Mouse (Mus musculus) stomach, embryonic 16.5 days (tissue): ENCODE data around the gene Btbd9. TPM values are rescaled to one million over a fixed set of nuclear protein-coding genes. Genes with fewer than 3 reads are reported as not detected.

Source experiments
- ATAC-seq: fragments of 200-750 bp; cut with Nextera tagmentation; 2 replicates; pipeline ENCODE4 v1.8.0; 2017; ENCODE audit warnings: moderate number of reproducible peaks, moderate TSS enrichment; ENCODE audit not compliant: insufficient read depth, low FRiP score
- H3K27ac ChIP-seq: fragments of 300-500 bp; sonication (generic); 2 replicates; pipeline ENCODE4 v1.5.1; 2014; ENCODE audit warnings: low read length
- H3K27me3 ChIP-seq: fragments of 300-500 bp; sonication (generic); 2 replicates; pipeline ENCODE4 v1.6.1; 2014; ENCODE audit warnings: low read length, control low read depth, mixed read lengths; ENCODE audit not compliant: control insufficient read depth, insufficient read depth
- H3K36me3 ChIP-seq: fragments of 300-500 bp; sonication (generic); 2 replicates; pipeline ENCODE4 v1.6.1; 2014; ENCODE audit warnings: low read length; ENCODE audit not compliant: control insufficient read depth, insufficient read depth
- H3K4me1 ChIP-seq: fragments of 300-500 bp; sonication (generic); 2 replicates; pipeline ENCODE4 v1.6.1; 2014; ENCODE audit warnings: low read length, control low read depth, mixed read lengths; ENCODE audit not compliant: control insufficient read depth, insufficient read depth
- H3K4me2 ChIP-seq: fragments of 300-500 bp; sonication (generic); 2 replicates; pipeline ENCODE4 v1.6.1; 2014; ENCODE audit warnings: low read depth, low read length, mixed read lengths
- H3K4me3 ChIP-seq: fragments of 300-500 bp; sonication (generic); replicated peaks from 2 replicates; pipeline ENCODE4 v1.5.1; 2014; ENCODE audit warnings: mild to moderate bottlenecking, low read length
- H3K9ac ChIP-seq: fragments of 300-500 bp; sonication (generic); 2 replicates; pipeline ENCODE4 v1.6.1; 2014; ENCODE audit warnings: low read length
- H3K9me3 ChIP-seq: fragments of 300-500 bp; sonication (generic); replicated peaks from 2 replicates; pipeline ENCODE4 v1.6.1; 2016; ENCODE audit warnings: low read length, control low read depth; ENCODE audit not compliant: control insufficient read depth
- WGBS: fragments of 180-500 bp; shearing (Covaris S2); extraction: QIAGEN DNeasy Blood & Tissue Kit; methylation state at CpG from one replicate; pipeline ENCODE4 v1.1.7; 2014; 5-methylcytosine and 5-hydroxymethylcytosine counted together
- polyA plus RNA-seq: library from polyadenylated mRNA; unstranded; fragments of >200 nt; fragmentation: Nextera tagmentation; extraction: Ambion mirVana; gene quantifications from 2 replicates; pipeline ENCODE4 v1.2.1, GENCODE M21; 2015

Btbd9 gene
- polyA plus RNA-seq, 1 experiment from 2014 or later = 51.6 TPM

DNA sequence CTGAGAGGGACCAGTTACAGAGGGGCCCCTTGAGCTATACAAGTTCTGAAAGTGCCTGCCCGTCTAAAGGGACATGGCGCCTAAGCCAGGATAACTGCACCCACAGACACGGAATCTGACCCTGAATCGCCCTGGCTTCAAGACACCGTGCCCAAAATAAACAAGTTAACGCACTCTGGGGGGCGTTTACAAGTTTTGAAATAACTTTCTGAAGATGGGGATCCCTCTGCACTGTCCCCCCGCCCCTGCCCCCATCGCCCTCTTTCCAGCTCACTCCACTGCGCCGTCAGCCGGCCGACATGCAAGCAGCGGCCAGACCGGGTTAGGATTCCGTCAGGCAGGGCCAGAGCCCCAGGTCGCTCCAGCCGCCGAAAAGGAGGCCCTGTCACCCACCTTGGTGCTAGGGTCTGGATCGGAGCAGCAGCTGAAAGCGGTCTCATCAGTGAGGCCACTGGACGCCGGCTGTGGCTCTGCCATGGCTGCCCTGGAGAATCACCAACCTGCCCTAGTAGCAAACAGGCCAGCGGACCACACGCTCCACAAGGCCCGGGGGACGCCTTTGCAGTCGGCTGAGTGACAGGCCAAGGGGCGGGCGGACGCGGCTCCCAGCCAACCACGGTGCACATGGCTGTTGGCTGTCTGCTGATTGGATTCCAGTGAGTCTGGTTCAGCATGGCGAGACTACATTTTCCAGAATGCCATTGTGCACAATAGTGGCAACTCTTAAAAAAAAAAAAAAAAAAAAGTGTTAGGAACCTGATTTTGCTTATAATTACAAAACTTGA lies 36.0 kb upstream of the Btbd9 start:
- Histone ChIP-seq H3K4me1 (peaks cover 11% of the 10 kb centered on the region), H3K9me3 (no peaks in the 10 kb centered on the region), H3K9ac (peak overlapping the region; percentile 93), H3K4me2 (peak overlapping the region; percentile 59), H3K27ac (peak overlapping the region; percentile 68), H3K27me3 (no peaks in the 10 kb centered on the region), H3K36me3 (no peaks in the 10 kb centered on the region), H3K4me3 (peak overlapping the region; percentile 80)
- peak; percentile 100 for ATAC-seq
- under 1% methylated on average over 34 of the region's 34 CpGs for WGBS

- H3K4me3 ChIP-seq = peak overlapping the region; percentile 80
- H3K36me3 ChIP-seq = no peaks in the 10 kb centered on the region
- H3K4me1 ChIP-seq = peaks cover 12% of the 10 kb centered on the region
- no peak for ATAC-seq
- WGBS = 21% methylated on average over 18 of the region's 18 CpGs
- peak overlapping the region; percentile 59 for H3K4me2 ChIP-seq
- no peaks in the 10 kb centered on the region for H3K9me3 ChIP-seq
- H3K27me3 ChIP-seq = no peaks in the 10 kb centered on the region
- H3K27ac ChIP-seq = peak overlapping the region; percentile 68
- peak overlapping the region; percentile 93 for H3K9ac ChIP-seq
These were observed 35.2 kb upstream of the Btbd9 start for GRCm38 (mm10) chr17:30611221-30612074.

- Histone ChIP-seq H3K9me3 (no peaks in the 10 kb centered on the region), H3K4me1 (peaks cover 12% of the 10 kb centered on the region), H3K4me3 (no peak overlapping the region), H3K4me2 (0 out of 2 replicates have a peak overlapping the region, but pooled peaks have one; percentile 59), H3K9ac (no peak overlapping the region), H3K36me3 (no peaks in the 10 kb centered on the region), H3K27ac (no peak overlapping the region), H3K27me3 (no peaks in the 10 kb centered on the region)
- WGBS = 52% methylated on average over 1 of the region's 1 CpGs
- ATAC-seq = no peak
These were observed 34.5 kb upstream of the Btbd9 start for GRCm38 (mm10) chr17:30610739-30611138.

DNA sequence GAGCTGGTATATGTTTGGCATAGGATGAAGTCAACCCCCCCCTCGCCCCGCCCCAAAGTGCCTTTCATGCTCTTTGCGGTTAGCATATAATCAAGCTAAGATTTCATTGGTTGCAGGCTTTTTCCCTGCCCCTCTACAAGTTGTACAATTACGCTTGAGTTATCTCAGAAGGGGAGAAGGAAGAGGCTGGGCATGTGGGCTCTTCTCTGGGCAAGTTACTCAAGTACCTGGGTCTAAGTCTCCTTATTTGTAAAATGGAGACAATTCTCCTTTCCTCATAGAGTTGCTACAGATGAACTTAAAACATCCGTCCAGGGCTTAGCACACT lies 33.7 kb upstream of the Btbd9 start:
- Histone ChIP-seq H3K9me3 (no peaks in the 10 kb centered on the region), H3K36me3 (no peaks in the 10 kb centered on the region), H3K27ac (no peak overlapping the region), H3K27me3 (no peaks in the 10 kb centered on the region), H3K4me1 (peaks cover 12% of the 10 kb centered on the region), H3K4me2 (0 out of 2 replicates have a peak overlapping the region, but pooled peaks have one; percentile 4), H3K4me3 (no peak overlapping the region), H3K9ac (no peak overlapping the region)
- WGBS = 92% methylated on average over 5 of the region's 5 CpGs
- ATAC-seq = no peak

DNA sequence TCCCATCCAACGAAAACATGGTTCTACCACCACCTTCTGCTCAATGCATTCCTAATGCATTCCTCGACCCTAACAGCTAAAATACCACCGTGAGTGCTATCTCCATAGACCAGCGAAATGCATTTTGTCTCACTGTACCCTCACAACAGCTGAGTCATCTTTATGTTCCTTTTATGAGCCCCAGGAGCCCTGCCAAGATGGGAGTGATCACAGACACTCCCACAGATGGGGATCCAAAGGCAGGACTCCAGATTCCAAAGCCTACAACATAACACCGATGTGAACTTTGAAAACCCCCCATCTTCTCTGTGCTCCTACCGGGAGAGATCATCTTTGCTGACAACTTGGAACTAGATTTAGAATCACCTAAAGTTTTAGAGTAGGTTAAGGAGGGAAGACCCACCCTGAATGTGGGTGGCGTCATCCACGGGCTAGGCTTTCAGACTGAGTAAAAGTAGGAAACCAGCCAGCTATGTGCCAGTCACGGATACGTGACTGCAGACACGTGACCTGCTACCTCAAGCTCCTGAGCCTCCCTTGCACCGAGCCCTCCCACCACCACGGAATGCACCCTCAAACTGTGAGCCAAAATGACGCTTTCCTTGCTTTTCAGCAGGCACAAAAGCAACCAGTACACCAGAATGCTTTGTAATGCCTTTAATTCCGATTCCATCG lies 33.2 kb upstream of the Btbd9 start:
- Histone ChIP-seq H3K27me3 (no peaks in the 10 kb centered on the region), H3K9me3 (no peaks in the 10 kb centered on the region), H3K9ac (no peak overlapping the region), H3K27ac (no peak overlapping the region), H3K4me2 (0 out of 2 replicates have a peak overlapping the region, but pooled peaks have one; percentile 4), H3K4me3 (no peak overlapping the region), H3K36me3 (no peaks in the 10 kb centered on the region), H3K4me1 (peaks cover 12% of the 10 kb centered on the region)
- WGBS = 76% methylated on average over 16 of the region's 16 CpGs
- no peak for ATAC-seq

DNA sequence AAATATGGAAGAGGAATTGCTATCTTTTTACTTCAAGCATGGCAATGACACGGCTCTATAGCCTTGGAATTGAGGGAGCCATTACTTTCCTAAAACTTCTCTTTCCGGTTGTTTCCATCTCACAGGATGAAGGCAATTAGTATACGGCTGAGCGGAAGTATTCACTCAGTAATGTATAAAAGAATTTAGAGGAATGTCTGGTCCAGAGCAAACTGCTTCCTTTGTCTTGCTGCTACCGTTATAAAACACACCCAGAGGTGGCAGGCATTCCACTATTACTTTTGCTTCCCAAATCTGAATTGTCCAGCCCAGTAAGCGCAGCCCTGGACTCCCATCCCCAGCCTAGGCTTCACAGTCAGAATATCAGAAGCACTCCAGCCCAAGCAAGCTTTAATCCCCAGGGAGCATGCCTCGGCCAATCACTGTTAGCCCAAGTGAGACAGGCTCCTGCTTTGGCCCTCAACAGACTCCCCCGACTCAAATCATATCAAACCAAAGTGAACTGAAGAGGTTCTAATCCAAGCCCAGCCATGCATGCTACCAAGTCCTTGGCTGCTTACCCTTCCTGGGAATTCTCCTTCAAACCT lies 31.7 kb upstream of the Btbd9 start:
- Histone ChIP-seq H3K4me1 (peaks cover 12% of the 10 kb centered on the region), H3K27me3 (no peaks in the 10 kb centered on the region), H3K4me2 (no peak overlapping the region), H3K4me3 (no peak overlapping the region), H3K36me3 (peaks cover 7% of the 10 kb centered on the region; the same call in 1 of the 2 replicates), H3K9me3 (no peaks in the 10 kb centered on the region), H3K27ac (no peak overlapping the region), H3K9ac (no peak overlapping the region)
- no peak for ATAC-seq
- 71% methylated on average over 8 of the region's 8 CpGs for WGBS

GRCm38 (mm10) chr17:30607330-30607729 lies 31.0 kb upstream of the Btbd9 start:
- Histone ChIP-seq H3K4me1 (peaks cover 12% of the 10 kb centered on the region), H3K4me3 (no peak overlapping the region), H3K4me2 (no peak overlapping the region), H3K27me3 (no peaks in the 10 kb centered on the region), H3K9me3 (no peaks in the 10 kb centered on the region), H3K36me3 (peaks cover 10% of the 10 kb centered on the region; the same call in 1 of the 2 replicates), H3K9ac (no peak overlapping the region), H3K27ac (no peak overlapping the region)
- WGBS = 89% methylated on average over 7 of the region's 7 CpGs
- no peak for ATAC-seq

GRCm38 (mm10) chr17:30606634-30607081 lies 30.4 kb upstream of the Btbd9 start:
- peaks cover 10% of the 10 kb centered on the region; the same call in 1 of the 2 replicates for H3K36me3 ChIP-seq
- WGBS = 71% methylated on average over 8 of the region's 8 CpGs
- peaks cover 12% of the 10 kb centered on the region for H3K4me1 ChIP-seq
- no peak overlapping the region for H3K27ac ChIP-seq
- no peak overlapping the region; the same call in 1 of the 2 replicates for H3K4me2 ChIP-seq
- no peak overlapping the region for H3K9ac ChIP-seq
- no peaks in the 10 kb centered on the region for H3K27me3 ChIP-seq
- H3K4me3 ChIP-seq = no peak overlapping the region
- ATAC-seq = peak; percentile 48; the same call in 1 of the 2 replicates
- no peaks in the 10 kb centered on the region for H3K9me3 ChIP-seq
